Mouse (Mus musculus): ENCODE results near the gene Zfp800.

- TF ChIP-seq CHD2 (IDR thresholded peaks at IDR 0.05; ENCODE audit: low read depth, low read length) (no peak), HCFC1 (IDR thresholded peaks at IDR 0.05; ENCODE audit: borderline replicate concordance, insufficient read depth, low read length) (no peak), ZC3H11A (IDR thresholded peaks at IDR 0.05; ENCODE audit: borderline replicate concordance, low read depth, low read length) (no peak)
Measured at GRCm38 (mm10) chr6:28420865-28421264, 23.1 kb upstream of the Zfp800 start.
